Mouse (Mus musculus) erythroblast, embryonic 14.5 days (primary cell): ENCODE measurements around the gene Ankrd16.

Experiments
- GATA1 ChIP-seq: IDR thresholded peaks from 2 replicates; pipeline ENCODE4 v1.6.1; 2012; ENCODE audit warnings: low read length, inconsistent platforms, mixed read lengths
- TAL1 ChIP-seq: IDR thresholded peaks from 3 replicates; pipeline ENCODE4 v1.6.1; 2012; ENCODE audit warnings: low read length, inconsistent platforms, mixed read lengths

GRCm38 (mm10) chr2:11732978-11733377, 44.7 kb upstream of the Ankrd16 start:
- no peak for TF ChIP-seq GATA1
- no peak for TF ChIP-seq TAL1
